Mouse (Mus musculus): ENCODE measurements around the gene Slc39a7. TPM values are rescaled to one million over a fixed set of nuclear protein-coding genes. Genes with fewer than 3 reads are reported as not detected.

Gene Slc39a7
- 100 to 1,000 TPM; 102 to 104 TPM for total RNA-seq (2023)

GRCm38 (mm10) chr17:34031465-34032173 is at the start of gene Slc39a7, which contains the start of gene Rxrb:
TSS of gene Slc39a7 (minus strand) at chr17:34031682.
TSS of gene Rxrb (plus strand) at chr17:34031812.

GRCm38 (mm10) chr17:34038878-34039561 is 7.5 kb upstream of the Slc39a7 start, which contains the start of gene Col11a2:
TSS of gene Col11a2 (plus strand) at chr17:34039437.

DNA sequence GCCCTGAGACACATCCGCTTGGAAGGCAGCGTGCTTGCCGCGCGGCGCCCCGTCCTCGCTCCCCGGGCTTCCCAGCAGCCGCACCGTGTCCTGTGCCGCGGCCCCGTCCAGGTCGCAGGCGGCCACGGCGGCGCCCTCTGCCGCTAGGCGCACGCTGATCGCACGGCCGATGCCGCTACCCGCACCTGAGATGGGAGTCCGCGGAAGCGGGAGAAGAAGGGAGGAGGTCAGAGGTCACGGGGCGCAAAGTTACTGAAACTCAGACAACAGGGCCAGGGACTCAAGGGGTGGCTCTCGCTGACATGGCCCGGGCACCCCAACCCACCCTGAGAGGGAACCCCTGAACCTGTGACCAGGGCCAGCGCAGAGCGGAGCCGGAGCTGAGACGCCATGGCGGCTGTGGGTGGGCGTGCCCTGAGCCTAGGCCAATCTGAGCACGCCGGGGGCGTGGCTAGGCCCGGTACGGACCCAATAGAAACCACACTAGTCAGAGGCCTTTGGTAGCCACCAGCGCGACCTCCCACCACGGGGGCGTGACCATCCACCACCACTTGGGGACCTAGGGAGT is 3.7 kb downstream of the Slc39a7 start, which contains the start of gene H2-Ke6:
Gene H2-Ke6 (minus strand): TSS at position 405 of the 568 bp plus-strand sequence.

DNA sequence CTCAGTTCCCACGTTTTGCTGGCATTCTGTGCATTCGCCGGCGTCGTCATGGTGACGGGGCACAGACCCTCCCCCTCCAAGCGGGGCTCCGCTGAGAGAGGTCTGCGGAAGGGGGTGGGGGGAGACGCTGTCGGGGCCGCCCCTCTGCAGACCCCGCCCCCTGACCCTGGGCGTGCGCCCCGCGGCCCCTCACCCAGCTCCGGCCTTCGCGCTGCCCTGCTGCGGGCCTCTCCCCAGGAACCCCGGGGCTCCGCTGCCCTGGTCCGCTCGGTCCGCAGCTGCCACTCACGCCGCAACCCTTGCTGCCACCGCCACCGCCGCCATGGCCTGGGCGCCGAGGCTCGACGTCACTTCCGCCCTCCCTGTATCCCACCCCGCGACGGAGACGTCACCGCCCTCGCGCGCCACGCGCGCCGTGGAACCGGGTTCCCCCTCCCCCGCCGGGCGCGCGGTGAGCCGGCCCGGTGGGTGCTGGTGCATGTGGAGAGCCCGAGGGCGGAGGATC is 7.1 kb downstream of the Slc39a7 start, which contains the start of gene Ring1:
Gene Ring1 (minus strand): TSS at position 364 of the 505 bp plus-strand sequence.

DNA sequence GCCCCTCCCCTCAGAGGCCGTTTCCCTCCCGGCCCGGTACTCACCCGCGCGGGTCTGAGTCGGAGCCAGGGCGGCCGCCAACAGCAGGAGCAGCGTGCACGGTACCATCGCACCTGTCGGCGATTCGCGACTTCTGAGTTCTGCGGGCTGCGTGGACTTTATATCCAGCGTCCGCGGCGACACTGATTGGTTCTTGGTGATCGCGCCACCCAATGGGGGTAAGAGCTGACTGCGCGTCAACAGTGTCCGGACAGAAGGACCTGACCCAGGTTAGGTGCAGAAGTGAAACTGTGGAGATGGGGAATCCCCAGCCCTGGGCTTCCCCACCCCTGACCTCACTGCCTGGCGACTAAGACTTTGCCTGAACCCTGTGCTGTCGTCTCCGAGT is 31.3 kb downstream of the Slc39a7 start, which contains the start of gene H2-K1:
Gene H2-K1 (minus strand): TSS at position 198 of the 388 bp plus-strand sequence.

Other genes starting within 250 kb of the Slc39a7 start
- 1 to 10 TPM; 5.3 to 7.1 TPM for gene Angptl4, start 249.9 kb downstream of the Slc39a7 start, total RNA-seq (2023)
- gene Kank3, start 221.2 kb downstream of the Slc39a7 start, total RNA-seq (2023) = 10 to 100 TPM; 17.2 to 17.8 TPM
- 1,000 to 10,000 TPM; 2,442 to 2,474 TPM for gene Rps28, start 207.1 kb downstream of the Slc39a7 start, total RNA-seq (2023)
- gene Ndufa7, start 207.1 kb downstream of the Slc39a7 start, total RNA-seq (2023) = 100 to 1,000 TPM; 123 to 158 TPM
- gene Cd320, start 188.6 kb downstream of the Slc39a7 start, total RNA-seq (2023) = 1 to 10 TPM; 1.8 to 2.6 TPM
- gene Gm7029, start 157.8 kb downstream of the Slc39a7 start, total RNA-seq (2023) = not detected
- 1 to 10 TPM; 1.1 to 2.9 TPM for gene Kifc1, start 141.0 kb downstream of the Slc39a7 start, total RNA-seq (2023)
- 1 to 10 TPM in 1 of 2 experiments, not detected in 1; 4.0 TPM for gene Platr17, start 126.5 kb downstream of the Slc39a7 start, total RNA-seq (2023)
- gene Daxx, start 122.3 kb downstream of the Slc39a7 start, total RNA-seq (2023) = 10 to 100 TPM; 74.9 to 76.2 TPM
- 100 to 1,000 TPM; 399 to 458 TPM for gene Tapbp, start 115.8 kb downstream of the Slc39a7 start, total RNA-seq (2023)
- 10 to 100 TPM; 32.1 to 39.3 TPM for gene Zbtb22, start 115.8 kb downstream of the Slc39a7 start, total RNA-seq (2023)
- 100 to 1,000 TPM; 186 to 207 TPM for gene Rgl2, start 102.1 kb downstream of the Slc39a7 start, total RNA-seq (2023)
- 10 to 100 TPM; 51.6 to 71.3 TPM for gene Pfdn6, start 91.3 kb downstream of the Slc39a7 start, total RNA-seq (2023)
- gene Wdr46, start 91.0 kb downstream of the Slc39a7 start, total RNA-seq (2023) = 10 to 100 TPM; 30.5 to 34.8 TPM
- gene B3galt4, start 80.2 kb downstream of the Slc39a7 start, total RNA-seq (2023) = 10 to 100 TPM; 14.7 to 17.3 TPM
- gene Vps52, start 75.9 kb downstream of the Slc39a7 start, total RNA-seq (2023) = 10 to 100 TPM; 48.0 to 57.5 TPM
- 100 to 1,000 TPM; 791 to 877 TPM for gene Rps18, start 75.7 kb downstream of the Slc39a7 start, total RNA-seq (2023)
- gene H2-K1, start 31.3 kb downstream of the Slc39a7 start, total RNA-seq (2023) = 1,000 to 10,000 TPM; 3,154 to 3,159 TPM
- gene Ring1, start 7.0 kb downstream of the Slc39a7 start, total RNA-seq (2023) = 10 to 100 TPM; 31.1 to 31.8 TPM
- gene H2-Ke6, start 3.6 kb downstream of the Slc39a7 start, total RNA-seq (2023) = 10 to 100 TPM; 58.7 to 60.7 TPM
- gene Rxrb, start 130 bp upstream of the Slc39a7 start, total RNA-seq (2023) = 100 to 1,000 TPM; 100 to 103 TPM
- gene Col11a2, start 7.8 kb upstream of the Slc39a7 start, total RNA-seq (2023) = 1 to 10 TPM; 3.1 to 6.2 TPM
- 10 to 100 TPM; 12.2 to 18.9 TPM for gene H2-Oa, start 60.7 kb upstream of the Slc39a7 start, total RNA-seq (2023)
- 100 to 1,000 TPM; 345 to 355 TPM for gene H2-DMa, start 87.9 kb upstream of the Slc39a7 start, total RNA-seq (2023)
- 100 to 1,000 TPM; 367 to 380 TPM for gene Brd2, start 91.0 kb upstream of the Slc39a7 start, total RNA-seq (2023)
- 10 to 100 TPM; 88.6 to 96.9 TPM for gene H2-DMb2, start 111.6 kb upstream of the Slc39a7 start, total RNA-seq (2023)
- 100 to 1,000 TPM; 301 to 308 TPM for gene H2-DMb1, start 121.4 kb upstream of the Slc39a7 start, total RNA-seq (2023)
- gene Tap1, start 155.9 kb upstream of the Slc39a7 start, total RNA-seq (2023) = 10 to 100 TPM; 93.6 to 93.9 TPM
- gene Psmb9, start 156.1 kb upstream of the Slc39a7 start, total RNA-seq (2023) = 100 to 1,000 TPM in 1 of 2 experiments, 10 to 100 TPM in 1; 88.7 to 100 TPM
- 100 to 1,000 TPM; 199 to 211 TPM for gene Psmb8, start 166.0 kb upstream of the Slc39a7 start, total RNA-seq (2023)
- gene Tap2, start 171.8 kb upstream of the Slc39a7 start, total RNA-seq (2023) = 10 to 100 TPM; 71.7 to 73.7 TPM
- gene H2-Ob, start 207.2 kb upstream of the Slc39a7 start, total RNA-seq (2023) = 10 to 100 TPM; 17.9 to 22.0 TPM
- gene H2-Ab1, start 226.0 kb upstream of the Slc39a7 start, total RNA-seq (2023) = 1,000 to 10,000 TPM; 2,645 to 2,891 TPM

Measured in monocyte, adult 59 days (primary cell).